Mouse (Mus musculus): ENCODE measurements around the gene Cacybp. TPM values are rescaled to one million over a fixed set of nuclear protein-coding genes. Genes with fewer than 3 reads are reported as not detected.

Cacybp gene
- polyA plus RNA-seq, 1 experiment from 2014 or later = 252 TPM

DNA sequence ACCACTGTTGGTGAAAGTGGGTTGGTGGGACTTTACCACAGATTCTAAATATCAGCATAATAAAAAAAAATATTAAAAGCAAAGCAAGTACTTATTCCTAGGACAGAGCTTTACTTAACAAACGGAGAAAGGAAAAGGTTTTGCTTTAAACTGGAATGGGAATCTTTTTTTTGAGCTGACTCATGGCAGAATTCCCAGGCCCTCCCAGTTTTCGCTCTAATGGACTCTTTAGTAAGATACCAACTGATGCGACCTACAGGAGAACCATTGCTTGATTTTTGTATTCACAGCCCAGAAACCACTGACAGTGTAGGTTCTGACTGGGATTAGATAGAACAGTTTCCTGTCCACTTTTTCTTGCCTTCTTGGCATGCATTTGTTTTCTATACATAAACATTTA is 2.1 kb downstream of the Cacybp start:
- no peak overlapping the region for H3K27ac ChIP-seq (ENCODE audit: low read depth, low read length)
- WGBS = 77% methylated on average over 3 of the region's 3 CpGs
- H3K4me1 ChIP-seq (ENCODE audit: control insufficient read depth, insufficient read depth, low read length) = peaks cover 9% of the 10 kb centered on the region; the same call in 1 of the 2 replicates
- H3K9me3 ChIP-seq (ENCODE audit: control insufficient read depth, low read length) = no peaks in the 10 kb centered on the region
- H3K9ac ChIP-seq (ENCODE audit: low read depth, low read length) = no peak overlapping the region; the same call in 1 of the 2 replicates
- peak overlapping the region; percentile 71 for H3K4me3 ChIP-seq (ENCODE audit: low read length)
- peaks cover 24% of the 10 kb centered on the region for H3K36me3 ChIP-seq (ENCODE audit: control insufficient read depth, insufficient read depth, low read length)
- peak overlapping the region; percentile 68 for H3K4me2 ChIP-seq (replicated peaks; ENCODE audit: low read depth, low read length)
- no peaks in the 10 kb centered on the region for H3K27me3 ChIP-seq (ENCODE audit: control insufficient read depth, insufficient read depth, low read length)
- ATAC-seq (ENCODE audit: low FRiP score, low TSS enrichment) = no peak

DNA sequence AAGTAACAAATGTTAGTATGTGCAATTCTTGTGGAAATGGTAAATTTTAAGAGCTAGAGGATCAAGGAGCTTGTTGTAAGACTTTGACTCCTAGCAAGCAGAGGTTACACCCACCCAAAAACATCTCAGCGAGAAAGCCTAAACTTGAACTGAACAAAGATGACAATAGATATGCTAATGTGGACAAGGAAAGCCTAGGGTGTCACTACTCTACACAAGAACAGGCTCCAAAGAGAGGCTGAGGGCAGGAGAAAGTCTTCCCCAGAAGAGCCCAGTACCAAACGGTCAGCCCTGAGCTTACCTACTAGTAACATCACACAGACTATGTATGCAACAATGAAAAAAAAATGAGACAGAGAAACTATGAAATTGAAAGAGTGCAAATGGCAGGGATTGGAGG is 2.8 kb downstream of the Cacybp start:
- 83% methylated on average over 2 of the region's 2 CpGs for WGBS
- H3K36me3 ChIP-seq (ENCODE audit: control insufficient read depth, insufficient read depth, low read length) = peaks cover 30% of the 10 kb centered on the region
- no peak overlapping the region for H3K4me2 ChIP-seq (replicated peaks; ENCODE audit: low read depth, low read length)
- H3K9ac ChIP-seq (ENCODE audit: low read depth, low read length) = no peak overlapping the region
- H3K4me1 ChIP-seq (ENCODE audit: control insufficient read depth, insufficient read depth, low read length) = peaks cover 9% of the 10 kb centered on the region; the same call in 1 of the 2 replicates
- no peak overlapping the region for H3K4me3 ChIP-seq (ENCODE audit: low read length)
- ATAC-seq (ENCODE audit: low FRiP score, low TSS enrichment) = no peak
- H3K9me3 ChIP-seq (ENCODE audit: control insufficient read depth, low read length) = no peaks in the 10 kb centered on the region
- H3K27ac ChIP-seq (ENCODE audit: low read depth, low read length) = no peak overlapping the region
- no peaks in the 10 kb centered on the region for H3K27me3 ChIP-seq (ENCODE audit: control insufficient read depth, insufficient read depth, low read length)

DNA sequence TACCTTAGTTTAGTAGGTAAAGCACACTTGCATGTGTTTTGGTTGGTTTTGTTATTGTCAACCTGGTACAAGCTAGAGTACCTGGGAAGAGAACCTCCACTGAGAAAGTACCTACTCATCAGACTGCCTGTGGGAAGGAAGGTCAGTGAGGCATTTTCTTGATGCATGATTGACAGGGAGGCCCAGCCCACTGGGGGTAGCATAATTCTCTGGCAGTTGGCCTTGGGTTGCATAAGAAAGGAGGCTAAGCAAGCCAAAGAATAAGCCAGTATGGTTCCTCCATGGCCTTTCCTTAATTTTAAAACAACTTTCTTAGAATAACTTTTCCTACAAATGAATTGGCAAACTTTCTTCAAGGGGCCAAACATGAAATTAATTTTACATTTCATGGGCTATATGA is 7.2 kb downstream of the Cacybp start:
- Histone ChIP-seq H3K4me2 (replicated peaks; ENCODE audit: low read depth, low read length) (no peak overlapping the region), H3K27ac (ENCODE audit: low read depth, low read length) (no peak overlapping the region), H3K9ac (ENCODE audit: low read depth, low read length) (no peak overlapping the region), H3K36me3 (ENCODE audit: control insufficient read depth, insufficient read depth, low read length) (peaks cover 62% of the 10 kb centered on the region), H3K9me3 (ENCODE audit: control insufficient read depth, low read length) (no peaks in the 10 kb centered on the region), H3K4me1 (ENCODE audit: control insufficient read depth, insufficient read depth, low read length) (peaks cover under 1% of the 10 kb centered on the region; the same call in 1 of the 2 replicates), H3K4me3 (ENCODE audit: low read length) (no peak overlapping the region), H3K27me3 (ENCODE audit: control insufficient read depth, insufficient read depth, low read length) (no peaks in the 10 kb centered on the region)
- no peak for ATAC-seq (ENCODE audit: low FRiP score, low TSS enrichment)

DNA sequence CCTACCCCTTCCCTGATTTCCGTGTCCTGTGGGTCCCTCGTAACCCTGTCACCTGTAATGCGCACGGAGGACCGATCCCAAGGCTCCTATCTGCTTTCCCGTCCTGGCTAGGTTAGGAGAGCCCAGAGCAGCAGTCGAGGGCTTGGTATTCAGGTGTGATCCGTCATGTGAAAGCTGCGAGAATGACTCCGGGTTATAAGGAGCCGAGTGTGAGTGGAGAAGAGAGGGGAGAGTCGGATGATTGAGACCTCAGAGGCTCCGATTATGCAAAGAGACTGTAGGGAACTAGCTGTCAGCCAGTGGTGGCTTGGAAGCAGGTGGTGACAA is 17.4 kb downstream of the Cacybp start:
- no peak for ATAC-seq (ENCODE audit: low FRiP score, low TSS enrichment)
- WGBS = 0% methylated on average over 13 of the region's 13 CpGs
- peaks cover 29% of the 10 kb centered on the region for H3K36me3 ChIP-seq (ENCODE audit: control insufficient read depth, insufficient read depth, low read length)

DNA sequence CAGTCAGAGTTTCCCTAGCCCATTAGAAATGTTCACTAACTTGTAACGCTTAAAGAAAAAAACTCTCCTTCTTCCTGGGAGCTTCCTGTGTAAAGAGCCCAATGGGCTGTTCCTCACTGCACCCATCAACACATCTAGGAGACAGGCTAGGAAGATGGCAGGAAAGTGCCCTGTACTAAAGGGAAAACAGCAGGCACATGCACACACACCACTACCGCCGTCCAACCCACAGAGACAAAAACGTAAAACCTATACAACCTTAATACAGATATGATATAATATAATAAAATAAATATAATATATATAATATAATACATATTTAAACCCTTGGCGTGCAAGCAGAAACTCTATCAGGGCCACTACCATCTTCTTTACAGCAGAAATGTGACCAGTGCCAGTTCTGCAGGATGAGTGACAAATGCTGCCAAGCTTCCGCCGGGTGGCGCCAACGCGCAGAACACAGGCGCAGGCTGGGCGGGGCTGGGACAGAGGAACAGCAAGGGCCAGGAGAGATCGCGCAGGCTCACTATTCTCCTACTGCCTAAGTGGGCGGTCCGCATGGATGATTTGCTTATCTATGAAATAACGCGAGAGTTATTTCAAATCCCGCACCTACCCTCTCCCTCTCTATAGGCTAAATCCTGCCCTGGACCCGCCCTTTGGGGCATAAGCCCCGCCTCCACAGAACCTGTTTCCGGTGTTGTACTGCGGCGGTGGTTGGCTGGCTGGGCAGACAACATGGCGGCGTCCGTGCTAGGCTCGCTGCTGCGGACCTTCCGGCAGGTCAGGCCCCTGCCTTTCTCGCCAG is 17.9 kb downstream of the Cacybp start, which contains the start of gene Mrps14:
Gene Mrps14, plus strand, starts transcription at position 687 of the 808 bp plus-strand sequence.
- Histone ChIP-seq H3K36me3 (ENCODE audit: control insufficient read depth, insufficient read depth, low read length) (peaks cover 23% of the 10 kb centered on the region), H3K4me2 (replicated peaks; ENCODE audit: low read depth, low read length) (peak within 1 kb of the TSS; percentile 79), H3K4me1 (ENCODE audit: control insufficient read depth, insufficient read depth, low read length) (0 out of 2 replicates have a peak, but pooled peaks cover 3% of the 10 kb centered on the region), H3K27ac (ENCODE audit: low read depth, low read length) (peak within 1 kb of the TSS; percentile 73; the same call in 1 of the 2 replicates), H3K9me3 (ENCODE audit: control insufficient read depth, low read length) (no peaks in the 10 kb centered on the region), H3K4me3 (ENCODE audit: low read length) (peak within 1 kb of the TSS; percentile 92), H3K9ac (ENCODE audit: low read depth, low read length) (peak within 1 kb of the TSS; percentile 86), H3K27me3 (ENCODE audit: control insufficient read depth, insufficient read depth, low read length) (no peaks in the 10 kb centered on the region)
- 6% methylated on average over 31 of the region's 31 CpGs for WGBS
- ATAC-seq (ENCODE audit: low FRiP score, low TSS enrichment) = peak; percentile 100

More for the DNA sequence above, 17.4 kb downstream of the Cacybp start:
- H3K9ac ChIP-seq (ENCODE audit: low read depth, low read length) = peak overlapping the region; percentile 86
- peak overlapping the region; percentile 92 for H3K4me3 ChIP-seq (ENCODE audit: low read length)
- H3K27me3 ChIP-seq (ENCODE audit: control insufficient read depth, insufficient read depth, low read length) = no peaks in the 10 kb centered on the region
- 0 out of 2 replicates have a peak, but pooled peaks cover 3% of the 10 kb centered on the region for H3K4me1 ChIP-seq (ENCODE audit: control insufficient read depth, insufficient read depth, low read length)
- peak overlapping the region; percentile 73; the same call in 1 of the 2 replicates for H3K27ac ChIP-seq (ENCODE audit: low read depth, low read length)
- no peaks in the 10 kb centered on the region for H3K9me3 ChIP-seq (ENCODE audit: control insufficient read depth, low read length)
- H3K4me2 ChIP-seq (replicated peaks; ENCODE audit: low read depth, low read length) = peak overlapping the region; percentile 79

DNA sequence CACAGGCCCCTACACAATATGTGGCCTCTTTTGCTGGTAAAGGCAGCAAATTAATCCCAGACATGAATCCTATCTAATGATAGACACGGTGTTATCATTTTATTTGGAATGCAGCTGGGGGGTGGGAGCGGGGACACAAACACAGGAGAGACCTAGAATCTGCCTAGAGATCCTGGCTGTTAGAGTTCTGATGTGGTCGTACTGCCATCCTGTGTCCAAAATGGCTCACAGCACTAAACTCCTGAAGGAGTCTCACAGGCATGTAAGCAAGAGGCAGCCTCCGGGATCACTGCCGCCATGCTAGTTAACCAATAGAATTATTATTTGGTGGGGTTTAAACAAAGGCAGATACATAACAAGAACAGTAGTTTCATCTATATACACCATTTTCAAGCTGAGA is 28.2 kb downstream of the Cacybp start:
- no peak overlapping the region for H3K9ac ChIP-seq (ENCODE audit: low read depth, low read length)
- peak; percentile 86 for ATAC-seq (ENCODE audit: low FRiP score, low TSS enrichment)
- H3K9me3 ChIP-seq (ENCODE audit: control insufficient read depth, low read length) = no peaks in the 10 kb centered on the region
- H3K4me3 ChIP-seq (ENCODE audit: low read length) = no peak overlapping the region
- H3K4me1 ChIP-seq (ENCODE audit: control insufficient read depth, insufficient read depth, low read length) = no peaks in the 10 kb centered on the region
- H3K27me3 ChIP-seq (ENCODE audit: control insufficient read depth, insufficient read depth, low read length) = no peaks in the 10 kb centered on the region
- H3K4me2 ChIP-seq (replicated peaks; ENCODE audit: low read depth, low read length) = no peak overlapping the region
- H3K27ac ChIP-seq (ENCODE audit: low read depth, low read length) = no peak overlapping the region
- 23% methylated on average over 5 of the region's 5 CpGs for WGBS
- H3K36me3 ChIP-seq (ENCODE audit: control insufficient read depth, insufficient read depth, low read length) = no peaks in the 10 kb centered on the region

DNA sequence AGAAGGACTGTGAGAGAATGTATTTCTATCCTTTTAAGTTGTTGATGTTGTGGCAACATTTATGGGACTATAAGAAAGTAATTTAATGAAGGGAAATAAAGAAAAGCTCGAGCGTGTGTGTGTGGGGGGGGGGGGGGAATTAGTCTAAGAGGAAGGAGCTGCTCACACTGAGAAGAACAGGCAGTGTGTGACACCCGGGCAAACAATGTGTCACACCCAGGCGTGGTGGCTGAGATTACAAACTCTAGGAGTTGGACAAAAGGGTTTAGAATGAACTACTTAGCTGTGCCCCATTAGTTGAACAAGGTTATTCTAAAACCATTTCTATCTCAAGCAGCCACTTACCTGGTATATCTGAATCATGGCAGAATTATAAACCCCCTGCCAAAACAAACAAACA is 31.5 kb downstream of the Cacybp start:
- H3K27me3 ChIP-seq (ENCODE audit: control insufficient read depth, insufficient read depth, low read length) = no peaks in the 10 kb centered on the region
- H3K9me3 ChIP-seq (ENCODE audit: control insufficient read depth, low read length) = no peaks in the 10 kb centered on the region
- H3K4me3 ChIP-seq (ENCODE audit: low read length) = no peak overlapping the region
- no peaks in the 10 kb centered on the region for H3K36me3 ChIP-seq (ENCODE audit: control insufficient read depth, insufficient read depth, low read length)
- 57% methylated on average over 4 of the region's 4 CpGs for WGBS
- H3K9ac ChIP-seq (ENCODE audit: low read depth, low read length) = no peak overlapping the region
- ATAC-seq (ENCODE audit: low FRiP score, low TSS enrichment) = no peak
- H3K4me1 ChIP-seq (ENCODE audit: control insufficient read depth, insufficient read depth, low read length) = no peaks in the 10 kb centered on the region
- no peak overlapping the region for H3K4me2 ChIP-seq (replicated peaks; ENCODE audit: low read depth, low read length)
- no peak overlapping the region for H3K27ac ChIP-seq (ENCODE audit: low read depth, low read length)

DNA sequence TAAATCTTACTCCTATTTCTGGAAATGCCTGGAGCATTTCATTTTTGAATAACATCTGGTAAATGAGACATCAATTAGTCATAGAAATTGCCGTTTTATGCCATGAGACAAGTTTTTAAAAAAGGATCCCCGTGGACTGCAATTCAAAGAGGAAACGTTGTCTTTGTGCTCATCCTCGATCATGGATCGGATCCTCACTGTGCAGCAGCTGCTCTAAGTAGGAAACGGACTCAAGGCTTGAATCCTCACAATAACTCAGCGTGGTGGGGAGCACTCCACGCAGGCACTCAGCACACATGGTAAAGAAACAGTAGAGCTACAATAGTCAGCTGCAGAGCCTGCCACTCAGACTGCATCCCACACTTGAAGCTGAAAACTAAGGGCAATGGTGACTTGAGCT is 35.8 kb downstream of the Cacybp start:
- no peak for ATAC-seq (ENCODE audit: low FRiP score, low TSS enrichment)
- Histone ChIP-seq H3K36me3 (ENCODE audit: control insufficient read depth, insufficient read depth, low read length) (no peaks in the 10 kb centered on the region), H3K27me3 (ENCODE audit: control insufficient read depth, insufficient read depth, low read length) (no peaks in the 10 kb centered on the region), H3K9me3 (ENCODE audit: control insufficient read depth, low read length) (no peaks in the 10 kb centered on the region), H3K9ac (ENCODE audit: low read depth, low read length) (no peak overlapping the region), H3K4me2 (replicated peaks; ENCODE audit: low read depth, low read length) (no peak overlapping the region), H3K4me1 (ENCODE audit: control insufficient read depth, insufficient read depth, low read length) (no peaks in the 10 kb centered on the region), H3K27ac (ENCODE audit: low read depth, low read length) (no peak overlapping the region), H3K4me3 (ENCODE audit: low read length) (no peak overlapping the region)
- WGBS = 78% methylated on average over 8 of the region's 8 CpGs

DNA sequence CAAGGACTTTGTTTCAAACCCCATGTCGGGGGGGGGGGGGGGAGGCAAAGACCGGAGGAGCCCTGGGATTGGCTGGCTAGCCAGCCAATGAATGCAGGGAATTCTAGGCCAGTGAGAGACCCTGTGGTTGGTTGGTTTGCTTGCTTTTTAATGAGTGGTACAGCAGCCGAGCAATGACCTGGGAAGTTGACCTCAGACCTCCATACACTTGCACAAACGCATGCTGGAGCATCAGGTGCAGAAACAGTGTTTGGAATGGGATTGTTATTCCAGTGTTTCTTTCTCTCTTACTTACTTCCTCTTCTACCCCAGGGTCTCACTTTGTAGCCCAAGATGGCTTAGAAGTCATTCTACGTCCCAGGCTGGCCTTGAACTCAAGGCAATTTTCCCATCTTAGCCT is 46.1 kb downstream of the Cacybp start:
- 54% methylated on average over 3 of the region's 5 CpGs for WGBS
- Histone ChIP-seq H3K4me1 (ENCODE audit: control insufficient read depth, insufficient read depth, low read length) (no peaks in the 10 kb centered on the region), H3K4me3 (ENCODE audit: low read length) (no peak overlapping the region), H3K27ac (ENCODE audit: low read depth, low read length) (no peak overlapping the region), H3K27me3 (ENCODE audit: control insufficient read depth, insufficient read depth, low read length) (no peaks in the 10 kb centered on the region), H3K4me2 (replicated peaks; ENCODE audit: low read depth, low read length) (no peak overlapping the region), H3K9me3 (ENCODE audit: control insufficient read depth, low read length) (no peaks in the 10 kb centered on the region), H3K9ac (ENCODE audit: low read depth, low read length) (no peak overlapping the region), H3K36me3 (ENCODE audit: control insufficient read depth, insufficient read depth, low read length) (no peaks in the 10 kb centered on the region)
- ATAC-seq (ENCODE audit: low FRiP score, low TSS enrichment) = no peak
